Mouse (Mus musculus) hindbrain, postnatal 0 days (tissue): ENCODE measurements around the gene Trim27. TPM values are rescaled to one million over a fixed set of nuclear protein-coding genes. Genes with fewer than 3 reads are reported as not detected.

Experiments used
- ATAC-seq: fragments of 200-750 bp; cut with Nextera tagmentation; 2 replicates; pipeline ENCODE4 v1.8.0; 2017; ENCODE audit warnings: mild to moderate bottlenecking, moderate TSS enrichment, moderate library complexity
- DNase-seq: peaks from one replicate; pipeline ENCODE4 v3.0.0-alpha.2; 2015; ENCODE audit warnings: low spot score
- H3K27ac ChIP-seq: fragments of 300-500 bp; sonication (generic); 2 replicates; pipeline ENCODE4 v1.5.1; 2014; ENCODE audit warnings: mild to moderate bottlenecking
- H3K27me3 ChIP-seq: fragments of 300-500 bp; sonication (generic); 2 replicates; pipeline ENCODE4 v1.6.1; 2014; ENCODE audit warnings: low read length, mixed read lengths; ENCODE audit not compliant: insufficient read depth
- H3K36me3 ChIP-seq: fragments of 300-500 bp; sonication (generic); 2 replicates; pipeline ENCODE4 v1.6.1; 2014; ENCODE audit warnings: low read length, mixed read lengths; ENCODE audit not compliant: insufficient read depth
- H3K4me1 ChIP-seq: fragments of 300-500 bp; sonication (generic); 2 replicates; pipeline ENCODE4 v1.6.1; 2014; ENCODE audit warnings: antibody characterized with exemption, low read length, mixed read lengths; ENCODE audit not compliant: insufficient read depth
- H3K4me2 ChIP-seq: fragments of 300-500 bp; sonication (generic); 2 replicates; pipeline ENCODE4 v1.6.1; 2014; ENCODE audit warnings: low read depth, mild to moderate bottlenecking, low read length, moderate library complexity, mixed read lengths
- H3K4me3 ChIP-seq: fragments of 300-500 bp; sonication (generic); 2 replicates; pipeline ENCODE4 v1.5.1; 2014; ENCODE audit warnings: low read length
- H3K9ac ChIP-seq: fragments of 300-500 bp; sonication (generic); replicated peaks from 2 replicates; pipeline ENCODE4 v1.6.1; 2014; ENCODE audit warnings: mild to moderate bottlenecking, low read length, moderate library complexity, mixed read lengths
- H3K9me3 ChIP-seq: fragments of 300-500 bp; sonication (generic); 2 replicates; pipeline ENCODE4 v1.6.1; 2016; ENCODE audit warnings: low read length, mixed read lengths
- CTCF ChIP-seq: IDR thresholded peaks from 2 replicates; pipeline ENCODE4 v1.5.1; 2016; ENCODE audit warnings: antibody characterized with exemption, control low read depth, low read depth
- WGBS: fragments of 180-500 bp; shearing (Covaris S2); extraction: QIAGEN DNeasy Blood & Tissue Kit; methylation state at CpG from one replicate; pipeline ENCODE4 v1.1.7; 2014; 5-methylcytosine and 5-hydroxymethylcytosine counted together
- polyA plus RNA-seq: library from polyadenylated mRNA; unstranded; fragments of >200 nt; fragmentation: Nextera tagmentation; extraction: Ambion mirVana; gene quantifications from 2 replicates; pipeline ENCODE4 v1.2.1, GENCODE M21; 2015
- total RNA-seq: library from RNA; depleted of rRNA; stranded (reverse); fragments of >200 nt; gene quantifications from 2 replicates; pipeline ENCODE4 v1.2.3, GENCODE M21; 2014

The Trim27 gene
- total and polyA plus RNA-seq, 2 experiments from 2014 or later, result 68.3 to 84.9 TPM

DNA sequence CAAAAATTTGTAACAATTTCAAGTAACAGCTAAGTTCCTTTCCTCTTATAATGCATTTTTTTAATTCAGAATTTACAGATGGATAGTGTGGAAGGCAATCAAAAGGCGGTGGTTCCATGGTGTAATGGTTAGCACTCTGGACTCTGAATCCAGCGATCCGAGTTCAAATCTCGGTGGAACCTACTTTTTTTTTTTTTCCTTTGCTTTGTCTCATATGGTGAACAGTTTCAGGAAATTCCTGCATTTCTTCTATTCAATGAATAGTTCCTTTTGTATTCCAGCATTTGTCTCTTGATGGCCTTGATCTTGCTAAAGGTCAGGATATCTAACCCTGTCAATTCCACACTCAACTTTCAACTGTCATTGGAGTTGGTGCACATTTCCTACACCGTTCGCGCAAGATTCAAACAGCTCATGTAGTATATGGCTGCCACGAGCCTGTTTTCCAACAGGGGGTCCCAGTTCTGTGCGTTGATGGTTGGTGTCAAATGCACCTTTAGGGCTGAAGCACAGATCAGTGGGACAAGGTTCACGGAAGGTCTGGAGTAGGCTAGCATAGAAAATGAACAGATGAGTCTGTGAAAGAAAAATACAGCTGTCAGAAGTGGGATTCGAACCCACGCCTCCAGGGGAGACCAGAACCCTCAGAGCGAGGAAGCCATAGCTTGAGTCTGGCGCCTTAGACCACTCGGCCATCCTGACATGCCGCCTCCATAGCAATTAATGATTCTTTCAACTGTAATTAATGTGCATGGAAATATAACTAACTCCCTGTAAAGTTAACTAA lies 6.8 kb upstream of the Trim27 start:
- H3K27ac ChIP-seq, result peak overlapping the region; percentile 0; the same call in 1 of the 2 replicates
- H3K9me3 ChIP-seq, result no peaks in the 10 kb centered on the region
- WGBS, result under 1% methylated on average over 16 of the region's 16 CpGs
- H3K36me3 ChIP-seq, result no peaks in the 10 kb centered on the region
- H3K4me3 ChIP-seq, result peak overlapping the region; percentile 56
- peak; percentile 66 for ATAC-seq
- no peak; the same call in 1 of the 2 replicates for TF ChIP-seq CTCF
- 0 out of 2 replicates have a peak overlapping the region, but pooled peaks have one; percentile 28 for H3K9ac ChIP-seq
- no peaks in the 10 kb centered on the region for H3K27me3 ChIP-seq
- H3K4me1 ChIP-seq, result no peaks in the 10 kb centered on the region
- peak overlapping the region; percentile 65 for H3K4me2 ChIP-seq
- peak; percentile 78 for DNase-seq

DNA sequence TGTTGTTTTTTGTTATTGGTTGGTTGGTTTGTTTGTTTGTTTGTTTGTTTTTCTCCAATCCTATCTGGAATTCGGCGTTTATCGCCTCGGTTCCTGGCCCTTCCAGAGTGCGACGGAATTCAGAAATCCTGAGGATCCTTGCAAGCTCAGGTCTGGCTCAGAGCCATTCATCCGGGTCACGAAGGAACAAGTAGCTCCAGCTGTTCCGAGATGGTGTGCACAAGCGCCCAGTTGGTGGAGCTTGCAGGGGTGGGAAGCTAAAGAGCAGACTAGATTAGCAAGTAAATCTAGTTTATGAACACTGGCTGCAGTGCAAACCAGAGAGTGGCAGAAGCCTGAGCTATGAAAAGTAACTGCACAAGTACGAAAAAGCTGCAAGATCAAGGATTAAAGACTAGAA lies 6.2 kb upstream of the Trim27 start:
- Histone ChIP-seq H3K4me1 (no peaks in the 10 kb centered on the region), H3K36me3 (no peaks in the 10 kb centered on the region), H3K9me3 (no peaks in the 10 kb centered on the region), H3K4me3 (peak overlapping the region; percentile 56), H3K27me3 (no peaks in the 10 kb centered on the region), H3K9ac (peak overlapping the region; percentile 28; the same call in 1 of the 2 replicates), H3K27ac (peak overlapping the region; percentile 0; the same call in 1 of the 2 replicates), H3K4me2 (peak overlapping the region; percentile 65)
- ATAC-seq, result peak; percentile 48; the same call in 1 of the 2 replicates
- peak; percentile 88 for DNase-seq
- under 1% methylated on average over 11 of the region's 11 CpGs for WGBS
- no peak for TF ChIP-seq CTCF

DNA sequence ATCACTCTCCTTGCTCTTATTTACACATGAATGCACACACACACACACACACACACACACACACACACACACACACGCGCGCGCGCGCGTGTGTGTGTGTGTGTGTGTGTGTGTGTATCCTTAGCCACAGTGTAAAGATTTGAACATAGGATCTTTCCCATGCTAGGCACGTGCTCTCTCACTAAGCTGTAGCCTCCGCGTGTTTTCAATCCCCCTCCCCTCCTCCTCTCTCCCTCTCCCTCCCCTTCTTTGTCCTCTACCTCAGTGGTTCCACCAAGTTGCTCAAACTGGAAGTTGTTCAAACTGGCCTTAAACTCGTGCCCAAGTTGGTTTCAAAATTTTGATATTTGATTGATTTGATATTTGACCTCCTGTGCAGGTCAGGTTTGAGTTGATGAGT lies 2.5 kb upstream of the Trim27 start:
- Histone ChIP-seq H3K27me3 (no peaks in the 10 kb centered on the region), H3K4me2 (no peak overlapping the region), H3K36me3 (no peaks in the 10 kb centered on the region), H3K9ac (no peak overlapping the region), H3K4me1 (peaks cover 10% of the 10 kb centered on the region; the same call in 1 of the 2 replicates), H3K27ac (no peak overlapping the region), H3K4me3 (no peak overlapping the region), H3K9me3 (no peaks in the 10 kb centered on the region)
- ATAC-seq (no peak), DNase-seq (no peak)
- TF ChIP-seq CTCF, result no peak
- WGBS, result 72% methylated on average over 11 of the region's 11 CpGs

GRCm38 (mm10) chr13:21177657-21178056 lies 1.6 kb upstream of the Trim27 start:
- H3K9me3 ChIP-seq, result no peaks in the 10 kb centered on the region
- no peak overlapping the region for H3K4me3 ChIP-seq
- no peaks in the 10 kb centered on the region for H3K27me3 ChIP-seq
- H3K4me1 ChIP-seq, result peaks cover 14% of the 10 kb centered on the region; the same call in 1 of the 2 replicates
- H3K9ac ChIP-seq, result no peak overlapping the region
- WGBS, result 69% methylated on average over 5 of the region's 5 CpGs
- H3K36me3 ChIP-seq, result peaks cover 3% of the 10 kb centered on the region; the same call in 1 of the 2 replicates
- no peak overlapping the region for H3K27ac ChIP-seq
- H3K4me2 ChIP-seq, result no peak overlapping the region
- no peak for DNase-seq
- TF ChIP-seq CTCF, result no peak
- ATAC-seq, result no peak

DNA sequence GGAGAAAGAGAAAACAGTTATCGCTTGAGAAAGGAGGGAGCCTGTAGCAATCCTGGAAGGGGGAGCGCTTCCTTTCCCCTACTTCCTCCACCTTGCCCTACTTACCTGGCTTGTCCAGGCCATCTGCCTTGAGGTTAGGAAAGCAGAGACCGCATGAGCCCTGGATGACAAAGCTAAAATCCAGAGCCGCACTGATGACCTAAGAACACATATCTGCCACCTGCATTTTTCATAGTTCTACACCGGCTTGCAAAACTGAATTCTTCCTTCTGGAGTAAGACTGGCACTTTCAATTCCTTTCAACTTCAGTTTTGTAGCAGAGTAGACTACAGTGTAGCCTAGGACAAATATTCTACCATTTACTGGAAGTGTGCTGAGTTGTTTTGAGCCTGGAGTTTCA lies 881 bp upstream of the Trim27 start:
- Histone ChIP-seq H3K4me1 (peaks cover 14% of the 10 kb centered on the region; the same call in 1 of the 2 replicates), H3K9me3 (no peaks in the 10 kb centered on the region), H3K27ac (no peak overlapping the region), H3K27me3 (no peaks in the 10 kb centered on the region), H3K9ac (no peak overlapping the region), H3K4me2 (no peak overlapping the region), H3K36me3 (peaks cover 7% of the 10 kb centered on the region), H3K4me3 (no peak overlapping the region)
- ATAC-seq (no peak), DNase-seq (no peak)
- no peak for TF ChIP-seq CTCF
- 91% methylated on average over 5 of the region's 5 CpGs for WGBS

GRCm38 (mm10) chr13:21179724-21180550 lies 692 bp downstream of the Trim27 start:
- DNase-seq (peak; percentile 89), ATAC-seq (peak; percentile 93)

More at GRCm38 (mm10) chr13:21179724-21180550, 692 bp downstream of the Trim27 start:
- peak overlapping the region; percentile 87 for H3K9ac ChIP-seq
- H3K4me2 ChIP-seq, result peak overlapping the region; percentile 85
- H3K9me3 ChIP-seq, result no peaks in the 10 kb centered on the region
- WGBS, result under 1% methylated on average over 80 of the region's 80 CpGs
- H3K27ac ChIP-seq, result peak overlapping the region; percentile 91
- H3K36me3 ChIP-seq, result peaks cover 16% of the 10 kb centered on the region
- peak overlapping the region; percentile 99 for H3K4me3 ChIP-seq
- peaks cover 14% of the 10 kb centered on the region; the same call in 1 of the 2 replicates for H3K4me1 ChIP-seq
- no peaks in the 10 kb centered on the region for H3K27me3 ChIP-seq
- no peak for TF ChIP-seq CTCF
